In the genomic region with DNA sequence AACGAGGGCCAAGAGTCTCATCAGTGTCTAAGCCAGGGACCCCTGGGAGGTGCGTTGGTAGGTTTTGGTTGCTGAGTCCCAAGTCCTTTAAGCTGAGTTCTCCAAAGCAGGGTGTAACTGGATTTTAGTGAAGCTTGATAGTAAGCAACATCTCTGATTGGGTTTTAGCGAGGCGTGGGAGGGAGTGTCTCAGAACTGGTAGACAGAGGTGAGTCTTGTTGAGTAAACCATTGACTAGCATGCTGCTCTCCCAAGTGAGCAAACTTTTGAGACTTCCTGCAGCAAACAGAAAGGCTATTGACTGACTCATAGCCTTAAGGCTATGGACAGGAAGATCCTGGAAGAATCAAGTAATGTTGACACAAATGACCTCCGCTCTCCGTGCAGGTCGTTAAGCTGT, we compare ENCODE assay signal across 9 mouse cellular contexts.
A peak's percentile ranks its signal among the peaks of the same experiment; 100 is the strongest.
DNase-seq lines count a peak whose midpoint lies in the region; ATAC-seq and TF ChIP-seq lines count a peak whose summit lies in the region.
"Had no signal": no experiment of that assay in that cellular context is flagged by ENCODE, and none has a peak within 500 bp of the region (broad histone marks: within the 10 kb centered on the region; RNA-seq: fewer than 3 reads in every experiment).

No protein-coding gene starts in this region.

- peak overlapping the region; percentile 58 for H3K4me3 ChIP-seq in heart, embryonic 10.5 days
- peak overlapping the region; percentile 20; the same call in 1 of the 2 replicates for H3K4me3 ChIP-seq in brown adipose tissue, adult 24 weeks (ENCODE audit: insufficient read depth, low read depth, low read length)
- peak overlapping the region; percentile 42 for H3K4me3 ChIP-seq in kidney, adult 2 months (ENCODE audit: insufficient read depth, low read depth, low read length)
- no peak overlapping the region; a peak in 1 of 4 replicates for H3K4me3 ChIP-seq in liver, embryonic 14.5 days (ENCODE audit: insufficient read depth in 1 of 2, low read depth in 2 of 2, low read length in 2 of 2)

- 52% methylated on average over 7 of the region's 7 CpGs for WGBS in heart, embryonic 10.5 days
- WGBS in kidney, adult 2 months = 27% methylated on average over 7 of the region's 7 CpGs
- WGBS in liver, embryonic 14.5 days (ENCODE audit: insufficient replicate concordance) = 50% methylated on average over 7 of the region's 7 CpGs

- H3K36me3 ChIP-seq in heart, embryonic 10.5 days = peaks cover 21% of the 10 kb centered on the region; the same call in 1 of the 2 replicates
- H3K36me3 ChIP-seq in kidney, adult 2 months (ENCODE audit: control insufficient read depth, insufficient read depth, low read length) = no peaks in the 10 kb centered on the region
- no peaks in the 10 kb centered on the region for H3K36me3 ChIP-seq in liver, embryonic 14.5 days (replicated peaks; ENCODE audit: control insufficient read depth, insufficient read depth, low read depth)

- TF ChIP-seq CTCF in kidney, adult 2 months (conservative IDR thresholded peaks at IDR 0.05; ENCODE audit: insufficient read depth, insufficient read length, low read depth, low read length) = no peak
- TF ChIP-seq CTCF in liver, embryonic 14.5 days (IDR thresholded peaks at IDR 0.05; ENCODE audit: low read depth) = no peak

- no peaks in the 10 kb centered on the region for H3K27me3 ChIP-seq in heart, embryonic 10.5 days (ENCODE audit: insufficient read depth, poor library complexity, severe bottlenecking)
- no peaks in the 10 kb centered on the region for H3K27me3 ChIP-seq in kidney, adult 2 months (replicated peaks; ENCODE audit: control insufficient read depth, insufficient read depth, low read length)
- no peaks in the 10 kb centered on the region for H3K27me3 ChIP-seq in liver, embryonic 14.5 days (ENCODE audit: control insufficient read depth, insufficient read depth, low read length)

- H3K9ac ChIP-seq in liver, embryonic 14.5 days (replicated peaks) = no peak overlapping the region

- DNase-seq in heart, embryonic 10.5 days (ENCODE audit: low spot score) = no peak
- no peak for DNase-seq in heart, adult 18-20 months
- peak; percentile 93 for DNase-seq in kidney, adult 2 months
- DNase-seq in liver, embryonic 14.5 days (ENCODE audit: low read depth in 3 of 3, low spot score in 3 of 3) = no peak
- no peak for DNase-seq in thymus, postnatal 4 days
- DNase-seq in right cerebral cortex, postnatal 14 days = no peak
- no peak for DNase-seq in cerebellum, postnatal 36 days

- H3K27ac ChIP-seq in heart, embryonic 10.5 days = peak overlapping the region; percentile 69; the same call in 1 of the 2 replicates
- H3K27ac ChIP-seq in brown adipose tissue, adult 24 weeks (replicated peaks; ENCODE audit: low read depth, low read length) = no peak overlapping the region
- H3K27ac ChIP-seq in kidney, adult 2 months (ENCODE audit: insufficient read depth, low read depth, low read length) = peak overlapping the region; percentile 100
- H3K27ac ChIP-seq in liver, embryonic 14.5 days = no peak overlapping the region

- no peak for ATAC-seq in liver, embryonic 14.5 days (ENCODE audit: insufficient read depth)
- ATAC-seq: forebrain, embryonic 16.5 days had no signal

- peak overlapping the region; percentile 18; the same call in 1 of the 2 replicates for H3K4me2 ChIP-seq in liver, embryonic 14.5 days (ENCODE audit: low read depth)

- TF ChIP-seq EP300 in liver, embryonic 14.5 days (IDR thresholded peaks at IDR 0.05; ENCODE audit: low read depth) = no peak

- H3K9me3 ChIP-seq in heart, embryonic 10.5 days = no peaks in the 10 kb centered on the region
- H3K9me3 ChIP-seq in liver, embryonic 14.5 days (ENCODE audit: control insufficient read depth, low read length) = no peaks in the 10 kb centered on the region

- peaks cover 41% of the 10 kb centered on the region for H3K4me1 ChIP-seq in heart, embryonic 10.5 days
- peaks cover 11% of the 10 kb centered on the region for H3K4me1 ChIP-seq in brown adipose tissue, adult 24 weeks (ENCODE audit: control insufficient read depth, insufficient read depth, insufficient read length, low read length)
- H3K4me1 ChIP-seq in kidney, adult 2 months (ENCODE audit: control insufficient read depth, insufficient read depth, low read length) = peaks cover 50% of the 10 kb centered on the region
- peaks cover 0 to 4% of the 10 kb centered on the region in 2 experiments; a peak in 1 of 4 replicates for H3K4me1 ChIP-seq in liver, embryonic 14.5 days (replicated peaks; ENCODE audit: control insufficient read depth in 2 of 2, insufficient read depth in 2 of 2, low read length in 1 of 2)

- no peak for TF ChIP-seq POLR2A in kidney, adult 2 months (IDR thresholded peaks at IDR 0.05; ENCODE audit: low read depth, low read length)

Comparison
In these comparisons a context has a peak if more than half of its experiments do, and no peak if none do; other contexts are left out.
1. H3K27ac ChIP-seq: peak in heart, embryonic 10.5 days (single experiment) and kidney, adult 2 months (single experiment); none in brown adipose tissue, adult 24 weeks (single experiment) and liver, embryonic 14.5 days (single experiment).
2. H3K4me3 ChIP-seq: peak in heart, embryonic 10.5 days (single experiment), brown adipose tissue, adult 24 weeks (single experiment) and kidney, adult 2 months (single experiment); none in liver, embryonic 14.5 days (0 of 2).